Mouse (Mus musculus) small intestine, adult 10 weeks (tissue): ENCODE measurements around the gene Ltbp1. TPM values are rescaled to one million over a fixed set of nuclear protein-coding genes. Genes with fewer than 3 reads are reported as not detected.

Experiments
- polyA plus RNA-seq: library from polyadenylated mRNA; stranded (reverse); fragments of 350-450 nt; fragmentation: Illumina TruSeq; extraction: RNeasy Lipid Tissue Mini Kit (QIAGEN cat#74804); gene quantifications from one replicate; pipeline ENCODE4 v1.2.3, GENCODE M21; 2014; ENCODE audit warnings: low replicate concordance

The Ltbp1 gene
- 20.9 TPM for polyA plus RNA-seq

DNA sequence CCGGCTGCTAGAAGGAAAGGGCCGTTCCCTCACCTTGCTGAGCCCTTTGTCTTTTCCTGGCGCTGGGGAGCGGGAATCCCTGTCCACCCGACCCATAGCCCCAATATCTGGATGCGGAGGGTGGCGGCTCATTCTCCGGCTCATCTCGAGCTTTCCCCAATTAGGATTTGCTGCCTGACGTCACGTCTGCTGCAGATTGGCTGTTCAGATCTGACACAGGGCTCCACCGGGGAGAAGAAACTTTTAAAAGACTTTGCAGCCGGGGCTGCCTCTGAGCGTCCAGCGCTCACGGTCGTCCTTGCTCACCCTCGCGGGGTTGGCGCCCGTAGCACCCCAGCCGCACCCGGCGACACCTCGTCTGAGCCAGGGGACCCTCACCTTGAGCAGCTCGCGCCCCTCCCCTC, at the start of gene Ltbp1:
Gene Ltbp1 (plus strand): TSS at position 288 of the 404 bp plus-strand sequence.

GRCm38 (mm10) chr17:75435599-75435998, 430.2 kb downstream of the Ltbp1 start, which contains the start of gene Rasgrp3:
TSS of gene Rasgrp3 (plus strand) at chr17:75435896.

